Mouse (Mus musculus) spleen, postnatal 36 days (tissue): ENCODE data around the gene Pdzd4.

Source experiments
- DNase-seq, 2 experiments: peaks; one replicate each; pipeline ENCODE4 v3.0.0; 2022; ENCODE audit warnings: low spot score in 2 of 2, mixed read lengths in 1 of 2

The Pdzd4 gene

GRCm38 (mm10) chrX:73786364-73787224, 38.2 kb downstream of the Pdzd4 start, which contains the start of the genes Idh3g and Ssr4:
Gene Idh3g, minus strand, starts transcription at chrX:73786897.
Gene Ssr4, plus strand, starts transcription at chrX:73787028.
- peak; percentile 94 for DNase-seq

GRCm38 (mm10) chrX:73785666-73786065, 39.1 kb downstream of the Pdzd4 start:
- DNase-seq = no peak

GRCm38 (mm10) chrX:73782227-73782626, 42.5 kb downstream of the Pdzd4 start:
- no peak for DNase-seq

GRCm38 (mm10) chrX:73774802-73775483, 49.8 kb downstream of the Pdzd4 start:
- DNase-seq = peak in 1 of 2 experiments; percentile 14

GRCm38 (mm10) chrX:73774168-73774760, 50.5 kb downstream of the Pdzd4 start, which contains the start of gene Srpk3:
Gene Srpk3, plus strand, starts transcription at chrX:73774405.
- peak; percentile 74 for DNase-seq

GRCm38 (mm10) chrX:73767267-73767666, 57.5 kb downstream of the Pdzd4 start:
- no peak for DNase-seq

GRCm38 (mm10) chrX:73765311-73765710, 59.5 kb downstream of the Pdzd4 start:
- DNase-seq = peak; percentile 30 to 32

GRCm38 (mm10) chrX:73758611-73759290, 66.0 kb downstream of the Pdzd4 start:
- DNase-seq = no peak

GRCm38 (mm10) chrX:73756334-73757140, 68.2 kb downstream of the Pdzd4 start, which contains the start of gene Plxnb3:
Gene Plxnb3, plus strand, starts transcription at chrX:73757090.
- no peak for DNase-seq

- no peak for DNase-seq
These were observed 75.8 kb downstream of the Pdzd4 start for GRCm38 (mm10) chrX:73748977-73749376.

GRCm38 (mm10) chrX:73744774-73745481, 79.8 kb downstream of the Pdzd4 start:
- DNase-seq = no peak
